Mouse (Mus musculus) intestine, embryonic 15.5 days (tissue): ENCODE data around the gene Rasgef1b. TPM values are rescaled to one million over a fixed set of nuclear protein-coding genes. Genes with fewer than 3 reads are reported as not detected.
A peak's percentile ranks its signal among the peaks of the same experiment; 100 is the strongest.

ENCODE experiments used
- ATAC-seq: fragments of 200-750 bp; cut with Nextera tagmentation; 2 replicates; pipeline ENCODE4 v1.8.0; 2017; ENCODE audit warnings: moderate TSS enrichment, moderate library complexity
- H3K27ac ChIP-seq: fragments of 300-500 bp; sonication (generic); 2 replicates; pipeline ENCODE4 v1.5.1; 2015; ENCODE audit warnings: mild to moderate bottlenecking, inconsistent platforms
- H3K27me3 ChIP-seq: fragments of 300-500 bp; sonication (generic); replicated peaks from 2 replicates; pipeline ENCODE4 v1.6.1; 2015; ENCODE audit warnings: inconsistent platforms
- H3K36me3 ChIP-seq: fragments of 300-500 bp; sonication (generic); 2 replicates; pipeline ENCODE4 v1.6.1; 2015; ENCODE audit warnings: inconsistent platforms
- H3K4me1 ChIP-seq: fragments of 300-500 bp; sonication (generic); replicated peaks from 2 replicates; pipeline ENCODE4 v1.6.1; 2015; ENCODE audit warnings: inconsistent platforms
- H3K4me2 ChIP-seq: fragments of 300-500 bp; sonication (generic); replicated peaks from 2 replicates; pipeline ENCODE4 v1.6.1; 2015; ENCODE audit warnings: mild to moderate bottlenecking, inconsistent platforms
- H3K4me3 ChIP-seq: fragments of 300-500 bp; sonication (generic); replicated peaks from 2 replicates; pipeline ENCODE4 v1.5.1; 2015; ENCODE audit warnings: inconsistent platforms
- H3K9ac ChIP-seq: fragments of 300-500 bp; sonication (generic); 2 replicates; pipeline ENCODE4 v1.6.1; 2015; ENCODE audit warnings: inconsistent platforms
- H3K9me3 ChIP-seq: fragments of 300-500 bp; sonication (generic); 2 replicates; pipeline ENCODE4 v1.6.1; 2016; ENCODE audit warnings: inconsistent platforms
- WGBS: fragments of 180-500 bp; shearing (Covaris S2); methylation state at CpG from one replicate; pipeline ENCODE4 v1.1.7; 2015; 5-methylcytosine and 5-hydroxymethylcytosine counted together
- polyA plus RNA-seq: library from polyadenylated mRNA; unstranded; fragments of >200 nt; fragmentation: Nextera tagmentation; extraction: Ambion mirVana; gene quantifications from 2 replicates; pipeline ENCODE4 v1.2.1, GENCODE M21; 2015

The Rasgef1b gene
- polyA plus RNA-seq, 1 experiment from 2014 or later = 8.9 TPM

- no peaks in the 10 kb centered on the region for H3K9me3 ChIP-seq
- H3K4me3 ChIP-seq = no peak overlapping the region
- no peak for ATAC-seq
- H3K27me3 ChIP-seq = no peaks in the 10 kb centered on the region
- no peak overlapping the region for H3K4me2 ChIP-seq
- no peak overlapping the region for H3K27ac ChIP-seq
- H3K36me3 ChIP-seq = no peaks in the 10 kb centered on the region
- no peak overlapping the region for H3K9ac ChIP-seq
- 79% methylated on average over 4 of the region's 4 CpGs for WGBS
- no peaks in the 10 kb centered on the region for H3K4me1 ChIP-seq
Measured at GRCm38 (mm10) chr5:99350030-99350429, 378.8 kb downstream of the Rasgef1b start.

- 77% methylated on average over 8 of the region's 8 CpGs for WGBS
- no peak overlapping the region for H3K27ac ChIP-seq
- no peaks in the 10 kb centered on the region for H3K4me1 ChIP-seq
- ATAC-seq = no peak
- H3K27me3 ChIP-seq = no peaks in the 10 kb centered on the region
- no peak overlapping the region for H3K4me2 ChIP-seq
- H3K9ac ChIP-seq = no peak overlapping the region
- no peaks in the 10 kb centered on the region for H3K36me3 ChIP-seq
- no peak overlapping the region for H3K4me3 ChIP-seq
- H3K9me3 ChIP-seq = no peaks in the 10 kb centered on the region
Measured at GRCm38 (mm10) chr5:99348257-99348849, 380.5 kb downstream of the Rasgef1b start.

GRCm38 (mm10) chr5:99342527-99342926 lies 386.3 kb downstream of the Rasgef1b start:
- no peak overlapping the region for H3K4me2 ChIP-seq
- H3K9ac ChIP-seq = no peak overlapping the region
- no peak overlapping the region for H3K4me3 ChIP-seq
- no peaks in the 10 kb centered on the region for H3K36me3 ChIP-seq
- H3K9me3 ChIP-seq = no peaks in the 10 kb centered on the region
- H3K27ac ChIP-seq = no peak overlapping the region
- no peaks in the 10 kb centered on the region for H3K27me3 ChIP-seq
- peaks cover 9% of the 10 kb centered on the region; the same call in 1 of the 2 replicates for H3K4me1 ChIP-seq
- ATAC-seq = no peak
- WGBS = 96% methylated on average over 10 of the region's 10 CpGs

- Histone ChIP-seq H3K27me3 (no peaks in the 10 kb centered on the region), H3K4me3 (no peak overlapping the region), H3K27ac (0 out of 2 replicates have a peak overlapping the region, but pooled peaks have one; percentile 27), H3K4me1 (peaks cover 9% of the 10 kb centered on the region; the same call in 1 of the 2 replicates), H3K36me3 (no peaks in the 10 kb centered on the region), H3K9ac (no peak overlapping the region), H3K9me3 (no peaks in the 10 kb centered on the region), H3K4me2 (peak overlapping the region; percentile 49)
- ATAC-seq = no peak
- 56% methylated on average over 8 of the region's 8 CpGs for WGBS
Measured at GRCm38 (mm10) chr5:99340311-99340989, 388.4 kb downstream of the Rasgef1b start.

- peak overlapping the region; percentile 27; the same call in 1 of the 2 replicates for H3K27ac ChIP-seq
- 41% methylated on average over 15 of the region's 15 CpGs for WGBS
- peak overlapping the region; percentile 15 for H3K4me3 ChIP-seq
Measured at GRCm38 (mm10) chr5:99339790-99340189, 389.1 kb downstream of the Rasgef1b start.

GRCm38 (mm10) chr5:99338826-99339225 lies 390.0 kb downstream of the Rasgef1b start:
- no peak overlapping the region for H3K4me3 ChIP-seq
- 79% methylated on average over 6 of the region's 6 CpGs for WGBS
- ATAC-seq = peak; percentile 81
- H3K9ac ChIP-seq = no peak overlapping the region
- H3K27ac ChIP-seq = no peak overlapping the region
- peaks cover 9% of the 10 kb centered on the region; the same call in 1 of the 2 replicates for H3K4me1 ChIP-seq
- H3K9me3 ChIP-seq = no peaks in the 10 kb centered on the region
- H3K27me3 ChIP-seq = no peaks in the 10 kb centered on the region
- no peaks in the 10 kb centered on the region for H3K36me3 ChIP-seq
- no peak overlapping the region for H3K4me2 ChIP-seq

More at GRCm38 (mm10) chr5:99339790-99340189, 389.1 kb downstream of the Rasgef1b start:
- H3K36me3 ChIP-seq = no peaks in the 10 kb centered on the region
- no peak overlapping the region for H3K9ac ChIP-seq
- peak overlapping the region; percentile 49 for H3K4me2 ChIP-seq
- no peaks in the 10 kb centered on the region for H3K9me3 ChIP-seq
- no peaks in the 10 kb centered on the region for H3K27me3 ChIP-seq
- peak; percentile 78 for ATAC-seq
- peaks cover 9% of the 10 kb centered on the region; the same call in 1 of the 2 replicates for H3K4me1 ChIP-seq

GRCm38 (mm10) chr5:99336427-99336826 lies 392.4 kb downstream of the Rasgef1b start:
- H3K27ac ChIP-seq = no peak overlapping the region

GRCm38 (mm10) chr5:99334017-99334416 lies 394.8 kb downstream of the Rasgef1b start:
- WGBS = 82% methylated on average over 5 of the region's 5 CpGs
- Histone ChIP-seq H3K36me3 (no peaks in the 10 kb centered on the region), H3K4me3 (no peak overlapping the region), H3K27ac (no peak overlapping the region), H3K9me3 (no peaks in the 10 kb centered on the region), H3K4me1 (no peaks in the 10 kb centered on the region), H3K4me2 (no peak overlapping the region), H3K27me3 (no peaks in the 10 kb centered on the region), H3K9ac (no peak overlapping the region)
- ATAC-seq = no peak

More at GRCm38 (mm10) chr5:99336427-99336826, 392.4 kb downstream of the Rasgef1b start:
- Histone ChIP-seq H3K9ac (no peak overlapping the region), H3K4me1 (peaks cover 9% of the 10 kb centered on the region; the same call in 1 of the 2 replicates), H3K9me3 (no peaks in the 10 kb centered on the region), H3K36me3 (no peaks in the 10 kb centered on the region), H3K4me2 (no peak overlapping the region), H3K27me3 (no peaks in the 10 kb centered on the region), H3K4me3 (no peak overlapping the region)
- no peak for ATAC-seq
- WGBS = 57% methylated on average over 11 of the region's 11 CpGs

GRCm38 (mm10) chr5:99332021-99332420 lies 396.8 kb downstream of the Rasgef1b start:
- no peak overlapping the region for H3K4me2 ChIP-seq
- WGBS = 86% methylated on average over 2 of the region's 2 CpGs
- no peak overlapping the region for H3K4me3 ChIP-seq
- H3K9ac ChIP-seq = no peak overlapping the region
- no peaks in the 10 kb centered on the region for H3K36me3 ChIP-seq
- H3K9me3 ChIP-seq = no peaks in the 10 kb centered on the region
- no peaks in the 10 kb centered on the region; the same call in 1 of the 2 replicates for H3K4me1 ChIP-seq
- no peaks in the 10 kb centered on the region for H3K27me3 ChIP-seq
- no peak overlapping the region for H3K27ac ChIP-seq
- no peak for ATAC-seq

GRCm38 (mm10) chr5:99329065-99329464 lies 399.8 kb downstream of the Rasgef1b start:
- no peaks in the 10 kb centered on the region for H3K27me3 ChIP-seq
- no peaks in the 10 kb centered on the region; the same call in 1 of the 2 replicates for H3K4me1 ChIP-seq
- H3K9ac ChIP-seq = no peak overlapping the region
- H3K27ac ChIP-seq = no peak overlapping the region
- ATAC-seq = peak; percentile 88
- 50% methylated on average over 6 of the region's 6 CpGs for WGBS
- H3K9me3 ChIP-seq = no peaks in the 10 kb centered on the region
- H3K4me2 ChIP-seq = no peak overlapping the region; the same call in 1 of the 2 replicates
- H3K36me3 ChIP-seq = no peaks in the 10 kb centered on the region
- H3K4me3 ChIP-seq = no peak overlapping the region

GRCm38 (mm10) chr5:99327019-99327418 lies 401.8 kb downstream of the Rasgef1b start:
- no peak overlapping the region for H3K4me3 ChIP-seq
- 0 out of 2 replicates have a peak overlapping the region, but pooled peaks have one; percentile 19 for H3K27ac ChIP-seq
- peak; percentile 70 for ATAC-seq
- WGBS = 59% methylated on average over 2 of the region's 2 CpGs
- H3K9me3 ChIP-seq = no peaks in the 10 kb centered on the region
- H3K36me3 ChIP-seq = no peaks in the 10 kb centered on the region
- H3K4me1 ChIP-seq = no peaks in the 10 kb centered on the region; the same call in 1 of the 2 replicates
- no peaks in the 10 kb centered on the region for H3K27me3 ChIP-seq
- H3K9ac ChIP-seq = no peak overlapping the region
- H3K4me2 ChIP-seq = no peak overlapping the region

- ATAC-seq = peak; percentile 83
- H3K4me3 ChIP-seq = no peak overlapping the region
- no peak overlapping the region for H3K9ac ChIP-seq
- H3K4me1 ChIP-seq = no peaks in the 10 kb centered on the region; the same call in 1 of the 2 replicates
- no peaks in the 10 kb centered on the region for H3K27me3 ChIP-seq
- no peaks in the 10 kb centered on the region for H3K36me3 ChIP-seq
- 0 out of 2 replicates have a peak overlapping the region, but pooled peaks have one; percentile 71 for H3K27ac ChIP-seq
- H3K9me3 ChIP-seq = no peaks in the 10 kb centered on the region
- H3K4me2 ChIP-seq = no peak overlapping the region
Measured at GRCm38 (mm10) chr5:99325301-99325700, 403.6 kb downstream of the Rasgef1b start.
